Mouse (Mus musculus): ENCODE results near the gene Fam129b. TPM values are rescaled to one million over a fixed set of nuclear protein-coding genes. Genes with fewer than 3 reads are reported as not detected.

Gene Fam129b
- polyA plus RNA-seq, 1 experiment, result 5.9 TPM

DNA sequence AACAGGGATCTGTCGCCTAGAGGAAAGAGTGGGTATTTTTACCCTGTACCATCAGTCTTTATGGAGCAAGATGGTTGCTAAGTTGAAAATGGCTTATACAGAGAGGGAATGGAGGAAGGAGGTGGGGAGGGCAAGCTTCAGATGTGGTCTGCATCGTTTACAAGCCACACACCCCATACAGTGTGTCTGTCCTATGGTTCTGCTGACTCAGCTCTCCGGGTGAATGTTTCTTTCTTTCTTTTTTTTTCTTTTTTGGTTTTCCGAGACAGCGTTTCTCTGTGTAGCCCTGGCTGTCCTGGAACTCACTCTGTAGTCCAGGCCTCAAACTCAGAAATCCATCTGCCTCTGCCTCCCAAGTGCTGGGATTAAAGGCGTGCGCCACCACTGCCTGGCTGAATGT, 45.3 kb downstream of the Fam129b start:
- H3K27ac ChIP-seq (replicated peaks; ENCODE audit: low read depth, low read length), result no peak overlapping the region

DNA sequence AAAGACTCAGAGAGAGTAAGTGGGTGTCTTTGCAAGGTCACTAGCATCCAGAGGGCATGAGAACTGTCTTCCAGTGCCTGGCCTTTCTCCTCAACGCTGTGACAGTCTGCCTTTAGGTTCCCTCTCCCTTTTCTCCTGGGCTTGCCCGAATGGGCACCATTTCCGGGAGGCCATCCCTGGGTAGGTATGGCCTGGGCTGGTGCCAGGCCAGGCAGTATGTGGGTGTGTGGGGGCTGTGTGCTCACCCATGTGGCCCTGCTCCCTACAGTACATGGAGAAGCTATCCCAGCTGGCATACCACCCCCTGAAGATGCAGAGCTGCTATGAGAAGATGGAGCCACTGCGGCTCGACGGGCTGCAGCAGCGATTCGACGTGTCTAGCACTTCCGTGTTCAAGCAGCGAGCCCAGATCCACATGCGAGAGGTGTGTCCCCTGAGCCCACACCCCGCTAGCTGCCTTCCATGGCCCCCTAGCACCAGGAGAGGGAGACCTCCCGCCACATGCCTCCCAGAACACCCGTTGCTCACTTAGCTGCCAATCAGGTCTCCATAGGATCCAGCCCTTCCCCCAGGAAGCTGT, 46.0 kb downstream of the Fam129b start:
- Histone ChIP-seq H3K4me3 (ENCODE audit: insufficient read depth, low read depth, low read length) (no peak overlapping the region), H3K4me1 (ENCODE audit: control insufficient read depth, insufficient read depth, insufficient read length, low read length) (no peaks in the 10 kb centered on the region; the same call in 1 of the 2 replicates), H3K27ac (replicated peaks; ENCODE audit: low read depth, low read length) (no peak overlapping the region)

More for the DNA sequence above, 45.3 kb downstream of the Fam129b start:
- Histone ChIP-seq H3K4me1 (ENCODE audit: control insufficient read depth, insufficient read depth, insufficient read length, low read length) (no peaks in the 10 kb centered on the region; the same call in 1 of the 2 replicates), H3K4me3 (ENCODE audit: insufficient read depth, low read depth, low read length) (no peak overlapping the region)

DNA sequence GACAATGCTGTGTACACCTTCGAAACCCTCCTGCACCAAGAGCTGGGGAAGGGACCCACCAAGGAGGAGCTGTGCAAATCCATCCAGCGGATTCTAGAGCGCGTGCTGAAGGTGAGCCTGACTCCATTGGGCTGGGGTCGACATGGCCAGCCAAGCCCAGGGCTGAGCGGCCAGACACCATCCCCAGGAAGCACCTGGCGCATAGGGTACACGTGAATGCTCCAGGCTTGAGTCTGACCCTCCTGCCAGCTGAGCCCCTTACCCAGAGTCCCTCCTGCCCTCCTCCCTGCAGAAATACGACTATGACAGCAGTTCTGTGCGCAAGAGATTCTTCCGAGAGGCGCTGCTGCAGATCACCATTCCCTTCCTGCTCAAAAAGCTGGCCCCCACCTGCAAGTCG, 46.6 kb downstream of the Fam129b start:
- Histone ChIP-seq H3K4me3 (ENCODE audit: insufficient read depth, low read depth, low read length) (no peak overlapping the region), H3K4me1 (ENCODE audit: control insufficient read depth, insufficient read depth, insufficient read length, low read length) (peaks cover 2% of the 10 kb centered on the region; the same call in 1 of the 2 replicates), H3K27ac (replicated peaks; ENCODE audit: low read depth, low read length) (no peak overlapping the region)

DNA sequence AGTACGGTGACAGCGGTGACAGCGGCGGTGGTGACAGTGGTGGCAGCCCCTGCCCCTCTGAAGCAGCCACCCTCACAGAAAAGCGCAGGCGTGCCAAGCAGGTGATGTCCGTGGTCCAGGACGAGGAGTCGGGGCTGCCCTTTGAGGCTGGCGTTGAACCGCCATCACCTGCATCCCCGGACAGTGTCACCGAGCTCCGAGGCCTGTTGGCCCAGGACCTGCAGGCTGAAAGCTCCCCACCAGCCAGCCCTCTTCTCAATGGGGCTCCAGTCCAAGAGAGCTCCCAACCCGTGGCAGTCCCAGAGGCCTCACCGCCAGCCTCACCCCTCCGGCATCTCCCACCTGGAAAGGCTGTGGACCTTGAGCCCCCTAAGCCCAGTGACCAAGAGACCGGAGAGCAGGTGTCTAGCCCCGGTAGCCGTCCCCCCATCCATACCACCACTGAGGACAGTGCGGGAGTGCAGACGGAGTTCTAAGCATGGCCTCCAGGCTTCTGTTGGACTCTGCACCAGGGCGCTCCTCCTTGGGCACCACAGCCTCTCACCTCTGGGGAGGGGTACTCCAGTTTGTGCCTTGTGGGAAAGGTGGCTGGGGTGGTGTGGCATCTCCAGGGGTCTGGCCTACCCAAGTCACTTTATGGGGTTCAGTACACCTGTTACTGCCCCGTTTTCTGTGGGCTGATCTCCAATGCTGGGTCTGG, 47.8 kb downstream of the Fam129b start:
- Histone ChIP-seq H3K27ac (replicated peaks; ENCODE audit: low read depth, low read length) (no peak overlapping the region), H3K4me3 (ENCODE audit: insufficient read depth, low read depth, low read length) (no peak overlapping the region), H3K4me1 (ENCODE audit: control insufficient read depth, insufficient read depth, insufficient read length, low read length) (peaks cover 2% of the 10 kb centered on the region; the same call in 1 of the 2 replicates)

DNA sequence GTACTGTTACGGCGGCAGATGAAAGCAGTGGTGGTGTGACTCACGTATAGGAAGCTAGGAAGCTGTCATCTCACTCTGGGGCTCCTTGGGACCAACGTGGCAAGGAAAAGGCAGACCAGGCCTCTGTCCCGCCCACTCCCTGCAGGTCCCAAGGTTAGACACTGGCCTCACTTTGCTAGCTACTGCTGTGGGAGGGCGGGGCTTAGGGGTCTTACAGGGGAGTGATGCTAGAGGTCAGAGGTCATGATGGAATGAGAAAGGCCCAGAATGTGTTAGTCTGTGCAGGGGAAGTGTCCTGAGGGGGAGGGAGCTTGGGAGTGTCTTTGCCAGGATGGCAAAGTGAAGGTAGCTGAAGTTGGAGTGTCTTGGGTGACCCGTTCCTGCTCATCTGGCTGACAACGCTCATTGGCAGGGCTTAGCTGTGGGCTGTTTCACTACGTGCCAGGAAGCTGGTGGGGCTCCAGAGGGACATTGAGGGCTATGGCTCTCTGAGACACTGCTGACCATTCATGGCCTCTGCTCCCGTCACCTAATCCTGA, 48.5 kb downstream of the Fam129b start:
- Histone ChIP-seq H3K27ac (replicated peaks; ENCODE audit: low read depth, low read length) (0 out of 2 replicates have a peak overlapping the region, but pooled peaks have one; percentile 19), H3K4me1 (ENCODE audit: control insufficient read depth, insufficient read depth, insufficient read length, low read length) (peaks cover 2% of the 10 kb centered on the region; the same call in 1 of the 2 replicates), H3K4me3 (ENCODE audit: insufficient read depth, low read depth, low read length) (no peak overlapping the region)

DNA sequence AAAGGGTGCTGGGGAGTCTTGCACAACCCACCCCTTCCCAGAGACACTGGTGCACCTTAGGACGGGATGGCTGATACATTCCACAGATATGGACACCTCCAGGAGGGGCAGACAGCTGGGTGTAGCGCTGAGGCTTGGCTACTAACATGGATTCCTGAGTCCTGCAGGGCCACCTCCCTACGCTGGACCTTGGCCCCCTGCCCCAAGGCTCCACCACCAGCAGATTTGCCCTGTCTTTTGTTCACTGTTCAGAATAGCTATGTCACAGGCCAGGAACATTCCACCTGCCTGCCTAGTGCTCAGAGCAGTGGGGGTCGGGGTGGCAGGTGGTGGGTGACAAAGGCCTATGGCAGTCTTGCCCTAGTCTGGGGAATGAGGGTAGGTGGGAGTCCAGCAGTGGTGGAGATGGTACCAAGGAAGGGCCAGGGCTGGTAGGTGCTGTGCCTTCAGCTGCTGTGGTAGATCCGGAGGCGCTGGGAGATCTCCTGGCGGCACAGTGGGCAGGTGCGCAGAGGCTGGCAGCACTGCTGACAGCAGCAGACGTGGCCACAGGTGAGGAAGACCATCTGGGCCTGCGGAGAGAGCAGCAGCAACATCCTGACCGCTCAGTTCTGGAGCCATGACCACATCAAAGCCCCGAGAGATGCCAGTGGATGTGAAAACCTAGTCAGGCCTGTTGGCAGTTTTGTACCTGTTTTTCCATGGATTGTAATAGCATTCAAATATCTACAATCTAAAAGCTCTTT, 50.6 kb downstream of the Fam129b start:
- Histone ChIP-seq H3K27ac (replicated peaks; ENCODE audit: low read depth, low read length) (no peak overlapping the region), H3K4me3 (ENCODE audit: insufficient read depth, low read depth, low read length) (no peak overlapping the region), H3K4me1 (ENCODE audit: control insufficient read depth, insufficient read depth, insufficient read length, low read length) (peaks cover 2% of the 10 kb centered on the region; the same call in 1 of the 2 replicates)

DNA sequence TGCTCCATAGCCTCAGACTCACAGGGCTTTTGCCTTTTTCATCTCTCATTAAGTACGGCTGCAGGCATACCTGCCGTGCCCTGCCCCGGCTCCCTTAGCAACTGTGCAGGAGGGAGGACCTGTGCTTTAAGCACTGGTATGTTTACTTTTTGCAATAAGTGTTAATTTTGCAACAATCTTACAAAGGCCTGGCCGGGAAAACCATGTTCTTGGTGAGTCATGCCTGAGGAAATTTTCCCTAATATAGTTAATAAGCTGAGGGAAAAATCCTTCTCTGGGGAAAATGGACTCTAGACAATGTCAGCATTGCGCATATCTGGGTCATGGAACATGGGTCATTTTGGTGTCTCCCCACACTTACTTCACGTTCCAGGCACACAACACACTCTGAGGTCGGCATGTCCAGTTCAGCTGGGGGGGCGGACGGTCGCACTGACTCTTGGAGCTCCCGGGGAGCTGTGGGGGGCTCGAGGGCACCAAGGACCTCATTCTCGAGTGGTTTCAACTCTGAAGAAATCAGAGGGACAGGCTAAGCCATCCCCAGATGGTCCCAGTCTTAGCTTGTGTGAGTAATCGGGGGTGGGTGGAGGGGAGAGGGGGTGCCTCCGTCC, 51.8 kb downstream of the Fam129b start:
- H3K4me1 ChIP-seq (ENCODE audit: control insufficient read depth, insufficient read depth, insufficient read length, low read length), result peaks cover 2% of the 10 kb centered on the region; the same call in 1 of the 2 replicates
- peak overlapping the region; percentile 31 for H3K27ac ChIP-seq (replicated peaks; ENCODE audit: low read depth, low read length)
- no peak overlapping the region for H3K4me3 ChIP-seq (ENCODE audit: insufficient read depth, low read depth, low read length)

DNA sequence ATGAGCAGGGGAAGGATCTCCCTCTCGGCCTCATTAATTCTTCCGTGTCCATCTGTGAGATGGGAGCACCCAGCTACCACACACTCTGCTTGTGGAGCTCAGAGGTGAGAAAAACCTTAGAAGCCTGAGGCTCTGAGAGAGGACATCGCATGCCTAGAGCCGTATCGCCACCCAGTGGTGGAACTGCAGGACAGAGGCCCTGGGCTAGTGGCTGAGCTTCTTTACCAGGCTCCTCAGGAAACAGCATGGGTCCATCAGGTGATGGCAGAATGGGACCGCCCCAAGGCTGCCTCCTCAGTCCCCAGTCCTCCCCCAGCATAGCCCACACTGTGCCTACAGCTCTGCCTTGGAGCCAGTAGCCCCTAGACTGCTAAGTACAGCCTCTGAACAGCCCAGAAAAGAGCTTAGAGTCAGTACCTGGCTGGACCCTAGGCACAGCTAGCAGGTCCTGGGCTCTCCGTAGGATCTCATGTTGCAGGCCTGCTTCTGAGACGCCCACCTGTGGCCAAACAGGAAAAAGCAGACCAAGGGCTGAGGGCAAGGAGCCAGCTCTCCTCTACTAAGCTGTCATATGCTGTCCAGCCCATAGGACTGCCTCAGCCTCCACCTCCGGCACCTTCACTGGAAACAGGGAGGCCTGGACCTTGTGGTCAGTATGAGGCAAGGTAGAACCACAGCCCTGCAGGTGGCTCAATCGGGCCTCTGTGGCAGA, 52.5 kb downstream of the Fam129b start:
- Histone ChIP-seq H3K27ac (replicated peaks; ENCODE audit: low read depth, low read length) (peak overlapping the region; percentile 30; the same call in 1 of the 2 replicates), H3K4me3 (ENCODE audit: insufficient read depth, low read depth, low read length) (no peak overlapping the region), H3K4me1 (ENCODE audit: control insufficient read depth, insufficient read depth, insufficient read length, low read length) (peaks cover 2% of the 10 kb centered on the region; the same call in 1 of the 2 replicates)

DNA sequence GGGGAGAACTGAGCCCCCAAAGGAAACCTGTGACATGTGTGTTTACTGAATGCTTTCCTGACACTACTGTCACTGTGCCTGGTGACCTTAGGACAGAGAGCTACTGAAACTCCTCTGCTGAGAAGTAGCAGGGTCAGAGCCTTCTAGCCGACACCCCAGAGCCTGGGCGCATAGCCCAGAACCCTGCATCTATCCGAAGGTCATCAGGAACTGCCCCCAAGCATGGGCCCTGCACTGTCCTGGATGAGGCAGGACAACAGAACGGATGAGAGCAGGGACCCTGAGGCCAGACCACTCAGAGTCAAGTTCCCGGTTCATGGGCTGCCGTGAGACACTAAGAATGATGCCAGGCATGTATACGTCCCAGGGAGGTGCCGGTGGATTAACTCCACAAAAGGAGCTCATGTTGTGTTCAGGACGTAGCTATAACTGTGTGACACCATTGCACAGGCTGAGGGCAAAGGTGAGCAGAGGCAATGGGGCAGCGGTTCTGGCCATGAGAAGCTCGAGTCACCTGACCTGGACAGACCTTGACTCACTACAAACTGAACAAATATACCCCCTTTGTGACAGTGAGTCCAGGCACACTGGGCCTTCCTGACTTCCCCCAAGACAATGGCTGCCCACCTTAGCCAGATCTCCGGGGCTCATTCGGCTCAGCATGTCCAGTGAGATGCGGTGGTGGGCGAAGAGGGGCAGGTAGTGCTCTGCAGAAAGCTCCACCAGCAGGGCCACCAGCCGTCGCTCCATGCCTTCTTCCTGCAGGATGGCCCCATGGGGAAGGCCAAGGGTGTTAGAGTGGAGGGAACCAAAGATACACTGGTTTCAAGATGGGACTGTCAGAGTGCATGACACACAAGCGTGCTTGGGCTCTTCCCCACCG, 53.3 kb downstream of the Fam129b start:
- Histone ChIP-seq H3K4me3 (ENCODE audit: insufficient read depth, low read depth, low read length) (no peak overlapping the region), H3K4me1 (ENCODE audit: control insufficient read depth, insufficient read depth, insufficient read length, low read length) (peaks cover 2% of the 10 kb centered on the region; the same call in 1 of the 2 replicates), H3K27ac (replicated peaks; ENCODE audit: low read depth, low read length) (no peak overlapping the region)

DNA sequence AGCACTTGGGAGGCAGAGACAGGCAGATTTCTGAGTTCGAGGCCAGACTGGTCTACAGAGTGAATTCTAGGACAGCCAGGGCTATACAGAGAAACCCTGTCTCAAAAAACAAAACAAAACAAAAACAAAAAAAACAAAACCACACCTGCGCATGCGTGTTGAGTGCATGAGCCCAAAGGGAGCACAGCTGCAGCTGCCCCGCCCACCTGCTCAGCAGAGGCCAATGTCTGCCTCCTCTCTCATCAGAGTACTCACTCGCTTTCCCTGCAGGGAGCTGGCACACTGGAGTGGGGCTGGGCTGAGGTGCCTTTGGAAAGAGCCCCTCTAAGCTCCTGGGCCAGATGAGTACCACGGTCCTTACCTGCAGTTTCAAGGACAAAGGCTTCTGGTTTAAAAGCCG, 55.8 kb downstream of the Fam129b start:
- no peak overlapping the region for H3K4me3 ChIP-seq (ENCODE audit: insufficient read depth, low read depth, low read length)
- H3K4me1 ChIP-seq (ENCODE audit: control insufficient read depth, insufficient read depth, insufficient read length, low read length), result peaks cover 2% of the 10 kb centered on the region; the same call in 1 of the 2 replicates
- H3K27ac ChIP-seq (replicated peaks; ENCODE audit: low read depth, low read length), result no peak overlapping the region

DNA sequence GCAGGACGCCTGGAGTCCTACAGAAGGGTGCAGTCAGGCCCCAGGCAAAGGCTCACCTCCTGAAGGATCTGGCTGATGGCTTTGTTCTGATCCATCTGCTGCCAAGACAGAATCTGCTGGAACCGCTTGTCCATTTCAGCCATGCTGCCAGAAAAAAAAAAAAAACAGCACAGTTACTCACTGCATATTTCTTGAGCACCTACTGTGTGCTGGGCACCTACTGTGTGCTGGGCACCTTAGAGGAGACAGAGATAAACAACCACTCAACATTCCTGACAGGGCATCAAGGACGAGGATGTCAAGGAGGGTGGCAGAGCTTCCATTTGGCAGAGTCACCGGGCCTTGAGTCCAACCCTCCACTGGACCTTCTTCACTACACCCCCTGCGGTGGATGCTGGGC, 62.8 kb downstream of the Fam129b start:
- Histone ChIP-seq H3K4me3 (ENCODE audit: insufficient read depth, low read depth, low read length) (no peak overlapping the region), H3K4me1 (ENCODE audit: control insufficient read depth, insufficient read depth, insufficient read length, low read length) (no peaks in the 10 kb centered on the region), H3K27ac (replicated peaks; ENCODE audit: low read depth, low read length) (no peak overlapping the region)

DNA sequence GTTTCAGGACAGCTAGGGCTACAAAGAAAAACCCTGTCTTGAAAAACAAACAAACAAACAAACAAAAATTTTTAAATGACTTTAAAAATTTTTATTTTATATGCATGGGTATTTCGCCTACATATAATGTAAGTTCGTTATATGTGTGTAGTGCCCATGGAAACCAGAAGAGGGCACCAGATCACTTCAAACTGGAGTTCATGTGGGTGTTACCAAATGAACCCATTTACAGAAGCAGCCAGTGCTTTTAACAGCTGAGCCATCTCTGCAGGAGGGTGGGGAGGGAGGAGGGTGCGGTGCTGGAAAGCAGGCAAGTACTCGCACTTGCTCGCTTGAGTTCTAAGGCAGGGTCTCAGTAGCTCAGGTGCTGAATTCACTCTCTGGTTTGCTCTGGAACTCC, 63.5 kb downstream of the Fam129b start:
- Histone ChIP-seq H3K4me1 (ENCODE audit: control insufficient read depth, insufficient read depth, insufficient read length, low read length) (no peaks in the 10 kb centered on the region), H3K27ac (replicated peaks; ENCODE audit: low read depth, low read length) (no peak overlapping the region), H3K4me3 (ENCODE audit: insufficient read depth, low read depth, low read length) (no peak overlapping the region)

DNA sequence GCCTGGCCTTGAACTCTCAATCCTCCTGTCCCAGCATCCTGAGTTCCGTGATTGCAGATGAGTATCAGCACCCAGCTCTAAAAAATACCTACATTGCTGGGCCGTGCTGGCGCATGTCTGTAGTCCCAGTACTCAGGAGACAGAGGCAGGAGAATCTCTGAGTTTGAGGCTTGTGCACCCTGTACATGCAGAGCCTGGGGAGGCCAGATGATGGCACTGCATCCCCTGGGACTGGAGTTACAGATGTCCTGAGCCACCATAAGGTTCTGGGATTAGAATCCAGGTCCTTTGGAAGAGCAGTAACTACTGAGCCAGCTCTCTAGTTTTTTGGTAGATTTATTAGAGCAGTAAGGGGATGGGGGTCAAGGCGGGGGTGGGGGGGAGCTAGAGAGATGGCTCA, 64.6 kb downstream of the Fam129b start:
- Histone ChIP-seq H3K27ac (replicated peaks; ENCODE audit: low read depth, low read length) (no peak overlapping the region), H3K4me1 (ENCODE audit: control insufficient read depth, insufficient read depth, insufficient read length, low read length) (no peaks in the 10 kb centered on the region), H3K4me3 (ENCODE audit: insufficient read depth, low read depth, low read length) (no peak overlapping the region)

DNA sequence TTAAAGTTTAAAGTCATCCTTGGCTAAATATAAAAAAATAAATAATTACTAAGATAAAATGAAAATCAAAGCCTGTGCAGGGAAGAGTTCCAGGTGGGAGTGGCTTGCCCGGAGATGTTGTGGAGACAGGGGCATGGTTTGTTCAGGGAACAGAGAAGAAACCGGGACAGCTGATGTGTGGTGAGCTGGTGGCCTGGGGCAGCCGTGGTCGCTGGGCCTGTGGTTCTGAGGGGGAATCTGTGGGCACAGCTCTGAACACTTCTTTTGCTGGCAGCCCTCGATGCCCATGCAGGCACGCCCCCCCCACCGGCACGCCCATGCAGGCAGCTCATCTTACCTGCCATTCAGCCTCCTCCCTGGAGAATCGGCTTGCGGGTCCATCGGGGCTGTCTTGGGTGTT, 71.5 kb downstream of the Fam129b start:
- Histone ChIP-seq H3K4me1 (ENCODE audit: control insufficient read depth, insufficient read depth, insufficient read length, low read length) (no peaks in the 10 kb centered on the region), H3K27ac (replicated peaks; ENCODE audit: low read depth, low read length) (no peak overlapping the region), H3K4me3 (ENCODE audit: insufficient read depth, low read depth, low read length) (no peak overlapping the region)
